Mouse (Mus musculus): ENCODE measurements around the gene Fry. TPM values are rescaled to one million over a fixed set of nuclear protein-coding genes. Genes with fewer than 3 reads are reported as not detected.

The Fry gene
- polyA plus RNA-seq, 1 experiment from 2014 or later = 5.5 TPM

GRCm38 (mm10) chr5:150541302-150541701, 422.9 kb downstream of the Fry start:
- WGBS = 96% methylated on average over 1 of the region's 1 CpGs
- peaks cover 12% of the 10 kb centered on the region; the same call in 1 of the 2 replicates for H3K36me3 ChIP-seq (ENCODE audit: control insufficient read depth, insufficient read depth)
- H3K9me3 ChIP-seq (ENCODE audit: control insufficient read depth) = no peaks in the 10 kb centered on the region
- H3K27ac ChIP-seq (ENCODE audit: low read depth, low read length) = no peak overlapping the region
- no peak for ATAC-seq
- no peaks in the 10 kb centered on the region for H3K27me3 ChIP-seq (replicated peaks; ENCODE audit: control insufficient read depth, insufficient read depth, low read length)
- no peak overlapping the region for H3K9ac ChIP-seq (ENCODE audit: low read depth, low read length)
- H3K4me2 ChIP-seq (replicated peaks; ENCODE audit: low read depth) = no peak overlapping the region
- no peaks in the 10 kb centered on the region for H3K4me1 ChIP-seq (replicated peaks; ENCODE audit: control insufficient read depth, insufficient read depth, low read length)
- no peak overlapping the region for H3K4me3 ChIP-seq (ENCODE audit: low read depth, low read length)
- TF ChIP-seq CTCF (IDR thresholded peaks at IDR 0.05; ENCODE audit: low read depth) = no peak

GRCm38 (mm10) chr5:150543184-150543583, 424.7 kb downstream of the Fry start:
- no peak for ATAC-seq
- whole genome bisulfite sequencing = 86% methylated on average over 2 of the region's 2 CpGs
- H3K27me3 ChIP-seq (replicated peaks; ENCODE audit: control insufficient read depth, insufficient read depth, low read length) = no peaks in the 10 kb centered on the region

More at GRCm38 (mm10) chr5:150543184-150543583, 424.7 kb downstream of the Fry start:
- Histone ChIP-seq H3K4me2 (replicated peaks; ENCODE audit: low read depth) (no peak overlapping the region), H3K9me3 (ENCODE audit: control insufficient read depth) (no peaks in the 10 kb centered on the region), H3K27ac (ENCODE audit: low read depth, low read length) (no peak overlapping the region), H3K36me3 (ENCODE audit: control insufficient read depth, insufficient read depth) (peaks cover 12% of the 10 kb centered on the region), H3K9ac (ENCODE audit: low read depth, low read length) (no peak overlapping the region), H3K4me3 (ENCODE audit: low read depth, low read length) (no peak overlapping the region), H3K4me1 (replicated peaks; ENCODE audit: control insufficient read depth, insufficient read depth, low read length) (no peaks in the 10 kb centered on the region)
- no peak for TF ChIP-seq CTCF (IDR thresholded peaks at IDR 0.05; ENCODE audit: low read depth)

Other genes starting within 250 kb of the Fry start
- gene Rxfp2, start 100.0 kb upstream of the Fry start, polyA plus RNA-seq (2015; fragmentation: Nextera tagmentation; extraction: Ambion mirVana) = not detected in 2 replicates

All from intestine, postnatal 0 days (tissue).